Mouse (Mus musculus): ENCODE results near the gene Osgin1.

- no peak for TF ChIP-seq POLR2A (IDR thresholded peaks at IDR 0.05; ENCODE audit: insufficient read depth, low read length)
- TF ChIP-seq CTCF (IDR thresholded peaks at IDR 0.05; ENCODE audit: low read depth, low read length) = no peak
Observed at GRCm38 (mm10) chr8:119452919-119453318, 19.0 kb downstream of the Osgin1 start.
